Mouse (Mus musculus): Measurements from ENCODE around the gene Gdpd4.

The Gdpd4 gene

GRCm38 (mm10) chr7:98086346-98086745 lies 166.6 kb downstream of the Gdpd4 start:
- DNase-seq, result no peak

DNA sequence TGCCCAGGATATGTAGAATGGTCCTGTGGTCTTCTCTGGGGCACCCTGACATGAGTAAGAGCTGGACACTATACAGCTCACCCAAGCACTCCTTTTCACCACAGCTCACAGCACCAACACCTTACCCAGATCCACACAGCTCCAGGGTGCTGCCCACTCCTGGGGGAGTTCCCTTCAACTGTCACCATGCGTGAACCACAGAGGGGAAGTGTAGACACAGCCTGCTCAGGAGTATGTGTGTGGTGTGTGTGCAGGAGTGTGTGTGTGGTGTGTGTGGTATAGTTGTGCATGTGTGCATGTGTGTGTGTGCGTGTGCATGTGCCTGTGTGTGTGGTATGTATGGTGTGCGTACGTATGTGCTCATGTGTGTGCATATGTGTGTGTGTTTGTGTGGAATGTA lies 176.1 kb downstream of the Gdpd4 start:
- no peak for DNase-seq

- no peak for DNase-seq
Measured at GRCm38 (mm10) chr7:98097557-98097956, 177.8 kb downstream of the Gdpd4 start.
